ENCODE assay signal across 17 mouse cellular contexts in the genomic region with DNA sequence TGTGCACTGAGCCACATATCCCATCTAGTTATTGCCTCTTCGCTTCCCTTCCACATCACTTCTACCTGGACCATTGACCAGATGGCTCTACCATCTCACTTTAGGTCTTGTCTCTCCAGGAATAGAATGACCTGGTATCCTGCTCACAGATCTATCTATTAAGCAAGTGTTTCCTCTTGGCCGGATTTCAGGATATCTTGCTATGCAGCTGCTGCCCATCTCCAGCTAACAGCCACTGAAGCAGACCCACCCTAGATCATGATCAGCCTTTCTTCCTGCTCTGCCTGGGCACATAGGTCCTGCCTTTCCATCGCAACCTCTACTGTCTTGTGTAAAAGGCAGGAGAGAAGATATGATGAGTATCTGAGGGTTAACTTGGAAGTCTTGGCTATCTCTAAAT.
DNase-seq lines count a peak whose midpoint lies in the region; TF ChIP-seq lines count a peak whose summit lies in the region.
"Had no signal": no experiment of that assay in that cellular context is flagged by ENCODE, and none has a peak within 500 bp of the region (broad histone marks: within the 10 kb centered on the region; RNA-seq: fewer than 3 reads in every experiment).

No protein-coding gene starts in this region.

- no peaks in the 10 kb centered on the region for H3K79me2 ChIP-seq in MEL (ENCODE audit: control insufficient read depth, insufficient read depth, low read length, poor library complexity)

- TF ChIP-seq RAD21 in MEL (IDR thresholded peaks at IDR 0.05; ENCODE audit: low read depth, low read length), result no peak

- H3K4me1 ChIP-seq in MEL (ENCODE audit: control insufficient read depth in 1 of 2, insufficient read depth in 2 of 2, low read length in 2 of 2), result peaks cover 5 to 8% of the 10 kb centered on the region in 2 experiments

- H3K27ac ChIP-seq in MEL (ENCODE audit: control insufficient read depth, low read depth, low read length), result no peak overlapping the region

- no peak overlapping the region for H3K9ac ChIP-seq in MEL (ENCODE audit: control insufficient read depth, low read depth, low read length, poor library complexity, severe bottlenecking)

- peak; percentile 22 for DNase-seq in MEL (ENCODE audit: low read depth, low spot score)
- DNase-seq in cerebellum, adult 11 months, result no peak
- DNase-seq: adrenal gland, adult 2 months; adrenal gland, adult 8-10 months; adrenal gland, postnatal 10 days; adrenal gland, postnatal 14 days; adrenal gland, postnatal 25 days; adrenal gland, postnatal 36 days; B cell, adult 2 months; cerebellum, adult 11-12 months; cerebellum, adult 18-20 months; cerebellum, adult 2 months; cerebellum, adult 8-10 months; cerebellum, adult 9-10 months had no signal

- peak; percentile 67 to 86; a peak in 3 of 4 replicates for TF ChIP-seq EP300 in MEL (IDR thresholded peaks at IDR 0.05; ENCODE audit: low read depth in 1 of 2, low read length in 2 of 2)

- H3K27me3 ChIP-seq in MEL (ENCODE audit: control insufficient read depth in 1 of 2, insufficient read depth in 2 of 2, low read length in 2 of 2), result no peaks in the 10 kb centered on the region
- H3K27me3 ChIP-seq: CH12.LX, Patski had no signal

- TF ChIP-seq POLR2A in MEL (IDR thresholded peaks at IDR 0.05; ENCODE audit: control insufficient read depth in 1 of 2, insufficient read depth in 1 of 2, low read depth in 1 of 2, low read length in 2 of 2, poor library complexity in 1 of 2), result no peak

- H3K4me3 ChIP-seq in MEL (ENCODE audit: control insufficient read depth in 1 of 2, insufficient read depth in 1 of 2, low read depth in 2 of 2, low read length in 2 of 2), result no peak overlapping the region

- TF ChIP-seq CTCF in MEL (IDR thresholded peaks at IDR 0.05 in 2 of 3, conservative IDR thresholded peaks at IDR 0.05 in 1 of 3; ENCODE audit: control insufficient read depth in 1 of 3, insufficient read depth in 1 of 3, low read depth in 2 of 3, low read length in 3 of 3, poor library complexity in 1 of 3, severe bottlenecking in 1 of 3), result no peak

- H3K36me3 ChIP-seq in MEL (ENCODE audit: control insufficient read depth in 1 of 2, insufficient read depth in 2 of 2, low read length in 2 of 2), result peaks cover 0 to 2% of the 10 kb centered on the region in 2 experiments; a peak in 1 of 4 replicates
- H3K36me3 ChIP-seq: G1E had no signal

- no peaks in the 10 kb centered on the region for H3K9me3 ChIP-seq in MEL (replicated peaks; ENCODE audit: insufficient read depth, low read length)
- H3K9me3 ChIP-seq: G1E had no signal

TF ChIP-seq in MEL, 35 proteins besides CTCF, POLR2A, EP300 and RAD21:
- TF ChIP-seq TCF12 (IDR thresholded peaks at IDR 0.05; ENCODE audit: low read depth, low read length), result peak; percentile 92
- TF ChIP-seq JUND (IDR thresholded peaks at IDR 0.05; ENCODE audit: low read depth, low read length), result no peak
- TF ChIP-seq MAX (IDR thresholded peaks at IDR 0.05; ENCODE audit: low read length), result no peak
- peak; percentile 57; the same call in 1 of the 2 replicates for TF ChIP-seq GATA1 (IDR thresholded peaks at IDR 0.05; ENCODE audit: low read depth, low read length)
- TF ChIP-seq SMC3 (IDR thresholded peaks at IDR 0.05; ENCODE audit: low read depth, low read length), result no peak
- no peak for TF ChIP-seq KAT2A (conservative IDR thresholded peaks at IDR 0.05; ENCODE audit: low read depth, low read length)
- no peak for TF ChIP-seq HCFC1 (IDR thresholded peaks at IDR 0.05; ENCODE audit: low read depth, low read length)
- no peak for TF ChIP-seq MXI1 (IDR thresholded peaks at IDR 0.05; ENCODE audit: low read depth, low read length)
- no peak for TF ChIP-seq GABPA (IDR thresholded peaks at IDR 0.05; ENCODE audit: low read depth, low read length)
- TF ChIP-seq ETS1 (IDR thresholded peaks at IDR 0.05; ENCODE audit: low read depth, low read length), result peak; percentile 60
- no peak for TF ChIP-seq MYC (IDR thresholded peaks at IDR 0.05; ENCODE audit: low read depth, low read length)
- peak; percentile 18; the same call in 1 of the 2 replicates for TF ChIP-seq TAL1 (IDR thresholded peaks at IDR 0.05; ENCODE audit: low read length)
- TF ChIP-seq MEF2A (IDR thresholded peaks at IDR 0.05; ENCODE audit: extremely low read depth, insufficient replicate concordance, low read depth, low read length, poor library complexity, severe bottlenecking), result peak; percentile 61; the same call in 1 of the 2 replicates
- no peak for TF ChIP-seq ZMIZ1 (IDR thresholded peaks at IDR 0.05; ENCODE audit: low read depth, low read length)
- TF ChIP-seq ZKSCAN1 (IDR thresholded peaks at IDR 0.05; ENCODE audit: low read depth, low read length), result no peak
- TF ChIP-seq ELF1 (IDR thresholded peaks at IDR 0.05; ENCODE audit: low read depth, low read length), result no peak
- TF ChIP-seq USF2 (IDR thresholded peaks at IDR 0.05; ENCODE audit: borderline replicate concordance in 1 of 2, insufficient read depth in 1 of 2, low read depth in 1 of 2, low read length in 2 of 2), result no peak
- TF ChIP-seq BHLHE40 (IDR thresholded peaks at IDR 0.05; ENCODE audit: borderline replicate concordance, low read depth, low read length), result no peak
- TF ChIP-seq SIN3A (IDR thresholded peaks at IDR 0.05; ENCODE audit: low read length), result no peak
- no peak for TF ChIP-seq UBTF (IDR thresholded peaks at IDR 0.05; ENCODE audit: borderline replicate concordance, insufficient read depth, low read depth, low read length)
- TF ChIP-seq TBP (IDR thresholded peaks at IDR 0.05; ENCODE audit: low read depth, low read length), result no peak
- TF ChIP-seq ZC3H11A (IDR thresholded peaks at IDR 0.05; ENCODE audit: low read depth, low read length), result no peak
- no peak for TF ChIP-seq POLR2AphosphoS2 (IDR thresholded peaks at IDR 0.05; ENCODE audit: low read length)
- no peak for TF ChIP-seq POLR2AphosphoS5 (IDR thresholded peaks at IDR 0.05; ENCODE audit: borderline replicate concordance, low read depth, low read length)
